Mouse (Mus musculus): ENCODE measurements at regions not wholly inside any gene's neighbourhood (a gene's known extent, or its start where the extent isn't known, plus 50 kb on each side); places are given as distances from the start of the nearest gene placed in this dataset.

- Histone ChIP-seq H3K4me3 (ENCODE audit: low read depth, low read length) (no peak overlapping the region), H3K27me3 (replicated peaks; ENCODE audit: control insufficient read depth, insufficient read depth, low read length) (no peaks in the 10 kb centered on the region), H3K27ac (ENCODE audit: low read depth) (no peak overlapping the region), H3K4me1 (replicated peaks; ENCODE audit: control insufficient read depth, insufficient read depth, low read length) (no peaks in the 10 kb centered on the region), H3K36me3 (ENCODE audit: control insufficient read depth, insufficient read depth, low read length) (no peaks in the 10 kb centered on the region), H3K4me2 (ENCODE audit: low read length) (no peak overlapping the region), H3K9ac (ENCODE audit: low read length) (no peak overlapping the region), H3K9me3 (ENCODE audit: control insufficient read depth, low read length) (no peaks in the 10 kb centered on the region)
- WGBS = 82% methylated on average over 3 of the region's 3 CpGs
- ATAC-seq (replicated peaks; ENCODE audit: low FRiP score, low TSS enrichment, low read depth) = no peak
- no peak for DNase-seq (ENCODE audit: low spot score)
Measured at GRCm38 (mm10) chr17:4808926-4809325, 185.2 kb upstream of the Arid1b start.

GRCm38 (mm10) chr17:4813232-4813631 is 180.9 kb upstream of the Arid1b start:
- Histone ChIP-seq H3K4me1 (replicated peaks; ENCODE audit: control insufficient read depth, insufficient read depth, low read length) (no peaks in the 10 kb centered on the region), H3K9ac (ENCODE audit: low read length) (no peak overlapping the region), H3K9me3 (ENCODE audit: control insufficient read depth, low read length) (no peaks in the 10 kb centered on the region), H3K27me3 (replicated peaks; ENCODE audit: control insufficient read depth, insufficient read depth, low read length) (no peaks in the 10 kb centered on the region), H3K4me2 (ENCODE audit: low read length) (no peak overlapping the region), H3K4me3 (ENCODE audit: low read depth, low read length) (no peak overlapping the region), H3K36me3 (ENCODE audit: control insufficient read depth, insufficient read depth, low read length) (no peaks in the 10 kb centered on the region), H3K27ac (ENCODE audit: low read depth) (no peak overlapping the region)
- ATAC-seq (replicated peaks; ENCODE audit: low FRiP score, low TSS enrichment, low read depth) = no peak
- WGBS = 84% methylated on average over 3 of the region's 3 CpGs
- no peak for DNase-seq (ENCODE audit: low spot score)

- Histone ChIP-seq H3K9ac (ENCODE audit: low read length) (no peak overlapping the region), H3K4me1 (replicated peaks; ENCODE audit: control insufficient read depth, insufficient read depth, low read length) (no peaks in the 10 kb centered on the region), H3K36me3 (ENCODE audit: control insufficient read depth, insufficient read depth, low read length) (no peaks in the 10 kb centered on the region), H3K27me3 (replicated peaks; ENCODE audit: control insufficient read depth, insufficient read depth, low read length) (no peaks in the 10 kb centered on the region), H3K4me2 (ENCODE audit: low read length) (no peak overlapping the region), H3K9me3 (ENCODE audit: control insufficient read depth, low read length) (no peaks in the 10 kb centered on the region), H3K4me3 (ENCODE audit: low read depth, low read length) (no peak overlapping the region), H3K27ac (ENCODE audit: low read depth) (no peak overlapping the region)
- ATAC-seq (replicated peaks; ENCODE audit: low FRiP score, low TSS enrichment, low read depth) = no peak
- WGBS = 86% methylated on average over 6 of the region's 6 CpGs
- no peak for DNase-seq (ENCODE audit: low spot score)
Measured at GRCm38 (mm10) chr17:4813666-4814065, 180.5 kb upstream of the Arid1b start.

GRCm38 (mm10) chr17:4825221-4825895 is 168.8 kb upstream of the Arid1b start:
- 69% methylated on average over 8 of the region's 8 CpGs for WGBS

GRCm38 (mm10) chr17:4834065-4834464 is 160.1 kb upstream of the Arid1b start:
- WGBS = 50% methylated on average over 7 of the region's 7 CpGs
- Histone ChIP-seq H3K4me1 (replicated peaks; ENCODE audit: control insufficient read depth, insufficient read depth, low read length) (no peaks in the 10 kb centered on the region), H3K36me3 (ENCODE audit: control insufficient read depth, insufficient read depth, low read length) (no peaks in the 10 kb centered on the region), H3K9ac (ENCODE audit: low read length) (no peak overlapping the region), H3K27ac (ENCODE audit: low read depth) (no peak overlapping the region), H3K27me3 (replicated peaks; ENCODE audit: control insufficient read depth, insufficient read depth, low read length) (no peaks in the 10 kb centered on the region), H3K4me3 (ENCODE audit: low read depth, low read length) (no peak overlapping the region), H3K4me2 (ENCODE audit: low read length) (no peak overlapping the region), H3K9me3 (ENCODE audit: control insufficient read depth, low read length) (no peaks in the 10 kb centered on the region)
- ATAC-seq (replicated peaks; ENCODE audit: low FRiP score, low TSS enrichment, low read depth) (no peak), DNase-seq (ENCODE audit: low spot score) (no peak)

More at GRCm38 (mm10) chr17:4825221-4825895, 168.8 kb upstream of the Arid1b start:
- no peaks in the 10 kb centered on the region for H3K9me3 ChIP-seq (ENCODE audit: control insufficient read depth, low read length)
- ATAC-seq (replicated peaks; ENCODE audit: low FRiP score, low TSS enrichment, low read depth) (no peak), DNase-seq (ENCODE audit: low spot score) (no peak)
- H3K27ac ChIP-seq (ENCODE audit: low read depth) = no peak overlapping the region
- no peak overlapping the region for H3K4me2 ChIP-seq (ENCODE audit: low read length)
- no peaks in the 10 kb centered on the region for H3K36me3 ChIP-seq (ENCODE audit: control insufficient read depth, insufficient read depth, low read length)
- H3K4me3 ChIP-seq (ENCODE audit: low read depth, low read length) = no peak overlapping the region
- no peaks in the 10 kb centered on the region for H3K27me3 ChIP-seq (replicated peaks; ENCODE audit: control insufficient read depth, insufficient read depth, low read length)
- no peak overlapping the region for H3K9ac ChIP-seq (ENCODE audit: low read length)
- no peaks in the 10 kb centered on the region for H3K4me1 ChIP-seq (replicated peaks; ENCODE audit: control insufficient read depth, insufficient read depth, low read length)

GRCm38 (mm10) chr17:4834571-4834970 is 159.6 kb upstream of the Arid1b start:
- no peaks in the 10 kb centered on the region for H3K36me3 ChIP-seq (ENCODE audit: control insufficient read depth, insufficient read depth, low read length)
- no peaks in the 10 kb centered on the region for H3K9me3 ChIP-seq (ENCODE audit: control insufficient read depth, low read length)
- DNase-seq (ENCODE audit: low spot score) (no peak), ATAC-seq (replicated peaks; ENCODE audit: low FRiP score, low TSS enrichment, low read depth) (no peak)
- H3K27ac ChIP-seq (ENCODE audit: low read depth) = no peak overlapping the region
- no peak overlapping the region for H3K4me2 ChIP-seq (ENCODE audit: low read length)
- 82% methylated on average over 7 of the region's 7 CpGs for WGBS
- no peaks in the 10 kb centered on the region for H3K27me3 ChIP-seq (replicated peaks; ENCODE audit: control insufficient read depth, insufficient read depth, low read length)
- H3K9ac ChIP-seq (ENCODE audit: low read length) = no peak overlapping the region
- H3K4me3 ChIP-seq (ENCODE audit: low read depth, low read length) = no peak overlapping the region
- H3K4me1 ChIP-seq (replicated peaks; ENCODE audit: control insufficient read depth, insufficient read depth, low read length) = no peaks in the 10 kb centered on the region

- H3K9me3 ChIP-seq (ENCODE audit: control insufficient read depth, low read length) = no peaks in the 10 kb centered on the region
- ATAC-seq (replicated peaks; ENCODE audit: low FRiP score, low TSS enrichment, low read depth) (no peak), DNase-seq (ENCODE audit: low spot score) (no peak)
- H3K36me3 ChIP-seq (ENCODE audit: control insufficient read depth, insufficient read depth, low read length) = no peaks in the 10 kb centered on the region
- H3K27me3 ChIP-seq (replicated peaks; ENCODE audit: control insufficient read depth, insufficient read depth, low read length) = no peaks in the 10 kb centered on the region
- 69% methylated on average over 8 of the region's 8 CpGs for whole genome bisulfite sequencing
- H3K9ac ChIP-seq (ENCODE audit: low read length) = no peak overlapping the region
- H3K4me1 ChIP-seq (replicated peaks; ENCODE audit: control insufficient read depth, insufficient read depth, low read length) = no peaks in the 10 kb centered on the region
- no peak overlapping the region for H3K4me3 ChIP-seq (ENCODE audit: low read depth, low read length)
- H3K4me2 ChIP-seq (ENCODE audit: low read length) = no peak overlapping the region
- H3K27ac ChIP-seq (ENCODE audit: low read depth) = no peak overlapping the region
Measured at GRCm38 (mm10) chr17:4835065-4835705, 158.9 kb upstream of the Arid1b start.

GRCm38 (mm10) chr17:4840123-4840522 is 154.0 kb upstream of the Arid1b start:
- no peaks in the 10 kb centered on the region for H3K9me3 ChIP-seq (ENCODE audit: control insufficient read depth, low read length)
- no peak overlapping the region for H3K9ac ChIP-seq (ENCODE audit: low read length)
- WGBS = 91% methylated on average over 3 of the region's 3 CpGs
- H3K4me3 ChIP-seq (ENCODE audit: low read depth, low read length) = no peak overlapping the region
- H3K36me3 ChIP-seq (ENCODE audit: control insufficient read depth, insufficient read depth, low read length) = no peaks in the 10 kb centered on the region
- ATAC-seq (replicated peaks; ENCODE audit: low FRiP score, low TSS enrichment, low read depth) = no peak
- H3K4me1 ChIP-seq (replicated peaks; ENCODE audit: control insufficient read depth, insufficient read depth, low read length) = no peaks in the 10 kb centered on the region
- DNase-seq (ENCODE audit: low spot score) = no peak
- no peaks in the 10 kb centered on the region for H3K27me3 ChIP-seq (replicated peaks; ENCODE audit: control insufficient read depth, insufficient read depth, low read length)
- H3K4me2 ChIP-seq (ENCODE audit: low read length) = no peak overlapping the region
- no peak overlapping the region for H3K27ac ChIP-seq (ENCODE audit: low read depth)

- no peaks in the 10 kb centered on the region for H3K36me3 ChIP-seq (ENCODE audit: control insufficient read depth, insufficient read depth, low read length)
- H3K4me1 ChIP-seq (replicated peaks; ENCODE audit: control insufficient read depth, insufficient read depth, low read length) = no peaks in the 10 kb centered on the region
- H3K4me3 ChIP-seq (ENCODE audit: low read depth, low read length) = no peak overlapping the region
- no peak overlapping the region for H3K27ac ChIP-seq (ENCODE audit: low read depth)
- no peaks in the 10 kb centered on the region for H3K27me3 ChIP-seq (replicated peaks; ENCODE audit: control insufficient read depth, insufficient read depth, low read length)
- ATAC-seq (replicated peaks; ENCODE audit: low FRiP score, low TSS enrichment, low read depth) = no peak
- H3K4me2 ChIP-seq (ENCODE audit: low read length) = no peak overlapping the region
- no peaks in the 10 kb centered on the region for H3K9me3 ChIP-seq (ENCODE audit: control insufficient read depth, low read length)
- 81% methylated on average over 3 of the region's 3 CpGs for WGBS
- no peak overlapping the region for H3K9ac ChIP-seq (ENCODE audit: low read length)
- no peak for DNase-seq (ENCODE audit: low spot score)
Measured at GRCm38 (mm10) chr17:4858304-4858703, 135.8 kb upstream of the Arid1b start.

Measured in intestine, embryonic 14.5 days (tissue).